In the genomic region with DNA sequence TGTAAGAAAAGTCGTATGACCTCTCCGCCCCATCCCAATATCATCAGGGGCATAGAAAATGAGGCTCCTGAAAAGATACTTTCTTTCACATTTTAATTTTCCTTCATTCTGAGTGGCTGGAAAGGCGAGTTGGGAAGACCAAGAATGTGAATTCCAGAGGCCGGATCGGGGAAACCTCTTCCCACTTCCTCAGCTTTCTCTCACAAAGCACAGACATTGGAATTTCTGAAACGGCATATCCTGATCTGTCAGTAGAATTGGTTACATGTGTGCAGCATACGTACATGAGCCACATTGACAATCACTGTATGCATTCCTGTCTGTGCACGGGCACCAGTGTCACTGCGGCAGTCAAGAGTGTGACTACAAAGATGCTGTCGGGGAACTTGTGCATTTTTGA, we compare ENCODE assay signal across 25 mouse cellular contexts. TPM values are rescaled to one million over a fixed set of nuclear protein-coding genes. Genes with fewer than 3 reads are reported as not detected.
A peak's percentile ranks its signal among the peaks of the same experiment; 100 is the strongest.
DNase-seq lines count a peak whose midpoint lies in the region; ATAC-seq and TF ChIP-seq lines count a peak whose summit lies in the region.
"Had no signal": no experiment of that assay in that cellular context is flagged by ENCODE, and none has a peak within 500 bp of the region (broad histone marks: within the 10 kb centered on the region; RNA-seq: fewer than 3 reads in every experiment).

No protein-coding gene starts in this region.

- no peaks in the 10 kb centered on the region for H3K4me1 ChIP-seq in embryonic facial prominence, embryonic 11.5 days (ENCODE audit: control insufficient read depth, insufficient read depth, low read length)
- H3K4me1 ChIP-seq in embryonic facial prominence, embryonic 10.5 days: no peaks in the 10 kb centered on the region
- peaks cover 39% of the 10 kb centered on the region for H3K4me1 ChIP-seq in heart, embryonic 15.5 days (replicated peaks)
- H3K4me1 ChIP-seq in embryonic fibroblast, embryonic 13.5 days (ENCODE audit: control insufficient read depth, insufficient read depth, low read length): peaks cover 22% of the 10 kb centered on the region
- no peaks in the 10 kb centered on the region for H3K4me1 ChIP-seq in forebrain, embryonic 16.5 days (replicated peaks; ENCODE audit: control insufficient read depth, insufficient read depth, low read length)
- H3K4me1 ChIP-seq: forebrain, embryonic 13.5 days; hindbrain, embryonic 10.5 days; hindbrain, embryonic 15.5 days had no signal

- WGBS in embryonic facial prominence, embryonic 11.5 days: 68% methylated on average over 10 of the region's 10 CpGs
- WGBS in embryonic facial prominence, embryonic 10.5 days: 82% methylated on average over 10 of the region's 10 CpGs
- WGBS in heart, embryonic 15.5 days: 72% methylated on average over 10 of the region's 10 CpGs
- WGBS in forebrain, embryonic 16.5 days: 91% methylated on average over 10 of the region's 10 CpGs

- ATAC-seq in embryonic facial prominence, embryonic 11.5 days (replicated peaks; ENCODE audit: insufficient number of reproducible peaks, low FRiP score, low TSS enrichment, low read depth): no peak
- no peak for ATAC-seq in heart, embryonic 15.5 days (replicated peaks; ENCODE audit: insufficient number of reproducible peaks, insufficient read depth, low FRiP score, low read depth)
- no peak for ATAC-seq in megakaryocyte progenitor cell, adult 5-6 weeks (replicated peaks; ENCODE audit: poor library complexity)
- ATAC-seq in forebrain, embryonic 16.5 days: no peak
- ATAC-seq: CD4-positive, CD25-positive, alpha-beta regulatory T cell, adult 4 months; forebrain, embryonic 13.5 days; intestine, embryonic 16.5 days had no signal

- intact Hi-C loops in heart, postnatal 14 days (cut with DNase I): no loop called here

- no peak overlapping the region for H3K4me3 ChIP-seq in embryonic facial prominence, embryonic 11.5 days (ENCODE audit: low read depth, low read length)
- H3K4me3 ChIP-seq in embryonic facial prominence, embryonic 10.5 days: no peak overlapping the region
- no peak overlapping the region for H3K4me3 ChIP-seq in heart, embryonic 15.5 days
- no peak overlapping the region for H3K4me3 ChIP-seq in embryonic fibroblast, embryonic 13.5 days (ENCODE audit: insufficient read depth, low read length)
- H3K4me3 ChIP-seq in forebrain, embryonic 16.5 days (replicated peaks; ENCODE audit: low read length): no peak overlapping the region
- H3K4me3 ChIP-seq: forebrain, embryonic 13.5 days; gastrocnemius, adult 2 months; heart, embryonic 10.5 days; hindbrain, embryonic 10.5 days; hindbrain, embryonic 15.5 days had no signal

- no peak for TF ChIP-seq CTCF in embryonic fibroblast, embryonic 13.5 days (IDR thresholded peaks at IDR 0.05; ENCODE audit: borderline replicate concordance, insufficient read depth, low read length)

- no peak for TF ChIP-seq POLR2A in embryonic fibroblast, embryonic 13.5 days (IDR thresholded peaks at IDR 0.05; ENCODE audit: low read depth, low read length)

- no peak overlapping the region for H3K9ac ChIP-seq in embryonic facial prominence, embryonic 11.5 days (replicated peaks; ENCODE audit: low read length)
- H3K9ac ChIP-seq in heart, embryonic 15.5 days: no peak overlapping the region
- H3K9ac ChIP-seq in forebrain, embryonic 16.5 days (replicated peaks; ENCODE audit: low read depth, low read length): no peak overlapping the region
- H3K9ac ChIP-seq: forebrain, embryonic 13.5 days; hindbrain, embryonic 15.5 days had no signal

- no peaks in the 10 kb centered on the region for H3K9me3 ChIP-seq in embryonic facial prominence, embryonic 11.5 days (replicated peaks; ENCODE audit: control insufficient read depth, low read length)
- H3K9me3 ChIP-seq in embryonic facial prominence, embryonic 10.5 days: no peaks in the 10 kb centered on the region
- H3K9me3 ChIP-seq in heart, embryonic 15.5 days (replicated peaks): no peaks in the 10 kb centered on the region
- H3K9me3 ChIP-seq in forebrain, embryonic 16.5 days (ENCODE audit: control insufficient read depth, low read length): no peaks in the 10 kb centered on the region
- H3K9me3 ChIP-seq: forebrain, embryonic 13.5 days; G1E; heart, embryonic 10.5 days; hindbrain, embryonic 10.5 days; hindbrain, embryonic 15.5 days had no signal

- H3K27me3 ChIP-seq in embryonic facial prominence, embryonic 11.5 days (ENCODE audit: control insufficient read depth, insufficient read depth, low read length): no peaks in the 10 kb centered on the region
- H3K27me3 ChIP-seq in embryonic facial prominence, embryonic 10.5 days (replicated peaks; ENCODE audit: low read depth, poor library complexity, severe bottlenecking): no peaks in the 10 kb centered on the region
- no peaks in the 10 kb centered on the region for H3K27me3 ChIP-seq in heart, embryonic 15.5 days
- no peaks in the 10 kb centered on the region for H3K27me3 ChIP-seq in forebrain, embryonic 16.5 days (replicated peaks; ENCODE audit: control insufficient read depth, insufficient read depth, low read length)
- H3K27me3 ChIP-seq: forebrain, embryonic 13.5 days; hindbrain, embryonic 15.5 days had no signal

- peak; percentile 19 for DNase-seq in embryonic facial prominence, embryonic 11.5 days (ENCODE audit: low spot score)
- no peak for DNase-seq in embryonic facial prominence, embryonic 10.5 days (ENCODE audit: low spot score)
- no peak for DNase-seq in heart, postnatal 14 days
- DNase-seq: adrenal gland, adult 8-10 months; adrenal gland, postnatal 36 days; B cell, adult 2 months; cerebellum, adult 11 months; cerebellum, adult 8-10 months; cerebellum, postnatal 14 days; embryo, embryonic 11 days; gastrocnemius, postnatal 25 days; kidney, adult 8-10 months had no signal

- H3K4me2 ChIP-seq in embryonic facial prominence, embryonic 11.5 days (ENCODE audit: low read depth, low read length): no peak overlapping the region
- no peak overlapping the region for H3K4me2 ChIP-seq in heart, embryonic 15.5 days
- H3K4me2 ChIP-seq in forebrain, embryonic 16.5 days (ENCODE audit: low read length): no peak overlapping the region
- H3K4me2 ChIP-seq: forebrain, embryonic 13.5 days; hindbrain, embryonic 15.5 days had no signal

- no peak overlapping the region for H3K27ac ChIP-seq in embryonic facial prominence, embryonic 11.5 days (replicated peaks; ENCODE audit: low read depth, low read length)
- H3K27ac ChIP-seq in embryonic facial prominence, embryonic 10.5 days (replicated peaks): no peak overlapping the region
- peak overlapping the region; percentile 16; the same call in 1 of the 2 replicates for H3K27ac ChIP-seq in heart, embryonic 15.5 days
- peak overlapping the region; percentile 55; the same call in 1 of the 2 replicates for H3K27ac ChIP-seq in embryonic fibroblast, embryonic 13.5 days (ENCODE audit: insufficient read depth, low read length)
- no peak overlapping the region for H3K27ac ChIP-seq in forebrain, embryonic 16.5 days (ENCODE audit: low read length)
- H3K27ac ChIP-seq: forebrain, embryonic 13.5 days; gastrocnemius, adult 2 months; hindbrain, embryonic 10.5 days; hindbrain, embryonic 15.5 days had no signal

- H3K36me3 ChIP-seq in embryonic facial prominence, embryonic 11.5 days (replicated peaks; ENCODE audit: control insufficient read depth, insufficient read depth, low read depth, low read length): no peaks in the 10 kb centered on the region; the same call in 1 of the 2 replicates
- H3K36me3 ChIP-seq in embryonic facial prominence, embryonic 10.5 days (replicated peaks): peaks cover 16% of the 10 kb centered on the region
- H3K36me3 ChIP-seq in heart, embryonic 15.5 days: no peaks in the 10 kb centered on the region
- no peaks in the 10 kb centered on the region for H3K36me3 ChIP-seq in forebrain, embryonic 16.5 days (ENCODE audit: control insufficient read depth, insufficient read depth)
- H3K36me3 ChIP-seq: G1E; hindbrain, embryonic 15.5 days had no signal

RNA-seq across cellular contexts. Expression of a gene that starts 11.3 kb away (rescaled TPM):
- polyA plus RNA-seq in embryonic facial prominence, embryonic 11.5 days (2014; fragmentation: Nextera tagmentation; extraction: Ambion mirVana): 3.5 and 3.6 TPM in 2 replicates
- 3.1 and 4.6 TPM in 2 replicates for polyA plus RNA-seq in embryonic facial prominence, embryonic 10.5 days (2016; fragmentation: Nextera tagmentation; extraction: Ambion mirVana)
- polyA plus RNA-seq in heart, embryonic 15.5 days (2015; fragmentation: Nextera tagmentation; extraction: Ambion mirVana): 15.3 and 17.6 TPM in 2 replicates
- 10 to 100 TPM; 53.4 to 54.8 TPM for total RNA-seq in heart, postnatal 14 days (2021)
- 54.3 and 71.0 TPM in 2 replicates for polyA plus RNA-seq in embryonic fibroblast, embryonic 13.5 days (2011; ENCODE audit: insufficient read length, low read depth, missing spikeins)
- 0.15 TPM in 1 of 2 replicates, not detected in the other for total RNA-seq in megakaryocyte progenitor cell, adult 5-6 weeks (2015)
- 0.10 TPM in 1 of 2 replicates, not detected in the other for total RNA-seq in megakaryocyte progenitor cell, adult 5-6 weeks (2017)
- 5.9 and 6.6 TPM in 2 replicates for polyA plus RNA-seq in forebrain, embryonic 16.5 days (2015; fragmentation: Nextera tagmentation; extraction: Ambion mirVana)
- total RNA-seq: granulocyte monocyte progenitor cell, adult 5-6 weeks had no signal
- polyA plus RNA-seq: CD4-positive, CD25-positive, alpha-beta regulatory T cell, adult 4 months; G1E had no signal

Comparison
In these comparisons a context has a peak if more than half of its experiments do, and no peak if none do; other contexts are left out.
1. H3K27ac ChIP-seq: peak in heart, embryonic 15.5 days (single experiment) and embryonic fibroblast, embryonic 13.5 days (single experiment); none in embryonic facial prominence, embryonic 11.5 days (single experiment), embryonic facial prominence, embryonic 10.5 days (single experiment) and forebrain, embryonic 16.5 days (single experiment).